Mouse (Mus musculus): ENCODE measurements around the gene Ric1. TPM values are rescaled to one million over a fixed set of nuclear protein-coding genes. Genes with fewer than 3 reads are reported as not detected.

Ric1 gene
- total RNA-seq (2014; rRNA removed) (29.1 and 39.5 TPM in 2 replicates), polyA plus RNA-seq (2015; fragmentation: Nextera tagmentation; extraction: Ambion mirVana) (11.4 and 12.0 TPM in 2 replicates)

DNA sequence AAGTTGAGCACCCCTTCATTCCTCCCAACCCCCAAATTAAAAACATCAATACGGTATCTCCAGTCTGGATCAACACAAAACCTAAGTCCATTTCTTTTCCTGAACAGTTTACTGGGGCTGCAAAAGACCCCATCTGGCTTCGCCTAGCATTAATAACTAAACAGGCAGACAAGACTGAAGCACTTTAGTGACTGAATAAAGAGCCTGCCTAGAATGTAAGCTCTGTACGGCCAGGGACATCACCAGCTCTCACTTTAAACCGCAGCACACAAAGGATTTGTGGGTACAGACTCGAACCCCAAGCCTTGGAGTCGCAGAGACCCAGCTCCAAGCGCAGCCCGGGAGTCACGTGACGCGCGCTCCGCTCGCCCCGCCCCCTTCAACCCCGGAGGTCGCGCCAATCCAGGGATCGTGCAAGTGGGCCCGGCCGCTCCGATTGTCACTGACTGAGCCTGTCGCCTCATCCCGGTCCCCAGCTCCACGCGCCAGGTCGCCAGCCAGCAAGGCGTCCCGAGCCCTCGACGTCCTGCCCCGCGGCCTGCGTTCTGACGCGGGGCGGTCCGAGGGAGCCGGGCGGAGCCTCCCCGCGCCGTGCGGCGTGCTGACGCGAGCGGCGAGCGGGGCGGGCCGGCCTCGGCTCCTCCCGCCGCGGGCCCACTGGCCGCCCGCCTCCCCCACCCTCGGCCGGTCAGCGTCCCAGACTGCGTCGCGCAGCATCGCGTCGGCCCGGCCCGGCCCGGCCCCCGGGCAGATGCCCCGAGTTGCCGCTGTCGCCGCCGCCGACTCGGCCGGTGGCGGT lies at the start of gene Ric1:
Gene Ric1 (plus strand): TSS at position 646 of the 799 bp plus-strand sequence.
- WGBS: 2% methylated on average over 69 of the region's 80 CpGs
- Histone ChIP-seq H3K4me2 (ENCODE audit: low read depth, low read length) (peak within 1 kb of the TSS; percentile 92), H3K4me3 (ENCODE audit: low read length) (peak within 1 kb of the TSS; percentile 89), H3K9ac (replicated peaks; ENCODE audit: low read length) (peak within 1 kb of the TSS; percentile 84), H3K36me3 (ENCODE audit: insufficient read depth, low read length) (no peaks in the 10 kb centered on the region), H3K27me3 (ENCODE audit: insufficient read depth, low read length) (no peaks in the 10 kb centered on the region), H3K9me3 (ENCODE audit: low read length) (no peaks in the 10 kb centered on the region), H3K4me1 (ENCODE audit: insufficient read depth, low read length) (peaks cover 6% of the 10 kb centered on the region), H3K27ac (peak within 1 kb of the TSS; percentile 92)
- DNase-seq (ENCODE audit: low spot score) (peak; percentile 95), ATAC-seq (peak; percentile 98)
- TF ChIP-seq CTCF (IDR thresholded peaks at IDR 0.05; ENCODE audit: low read depth): no peak

DNA sequence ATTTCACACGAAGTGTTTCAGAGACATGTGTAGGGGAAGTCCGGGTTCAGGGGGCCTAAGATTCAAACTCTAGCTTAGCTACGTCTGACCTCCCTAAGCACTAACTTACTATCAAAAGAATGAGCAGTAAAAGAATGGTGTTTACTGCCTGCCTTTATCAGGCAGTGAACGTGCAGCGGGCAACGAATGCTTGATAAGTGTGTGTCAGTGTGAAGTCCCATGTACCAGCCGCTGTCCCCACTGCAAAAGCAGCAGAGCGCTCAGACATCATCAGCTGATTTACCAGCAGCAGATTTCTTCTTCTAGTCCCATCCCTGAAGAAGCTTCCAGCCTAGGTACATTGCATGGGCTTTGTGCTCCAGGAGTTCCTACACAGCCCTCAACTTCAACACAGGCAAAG lies 49.7 kb upstream of the Ric1 start:
- no peak for TF ChIP-seq CTCF (IDR thresholded peaks at IDR 0.05; ENCODE audit: low read depth)
- 87% methylated on average over 8 of the region's 8 CpGs for WGBS
- no peak for ATAC-seq
- Histone ChIP-seq H3K27me3 (ENCODE audit: insufficient read depth, low read length) (no peaks in the 10 kb centered on the region), H3K27ac (no peak overlapping the region), H3K9me3 (ENCODE audit: low read length) (no peaks in the 10 kb centered on the region), H3K4me1 (ENCODE audit: insufficient read depth, low read length) (no peaks in the 10 kb centered on the region), H3K9ac (replicated peaks; ENCODE audit: low read length) (no peak overlapping the region), H3K4me2 (ENCODE audit: low read depth, low read length) (no peak overlapping the region), H3K4me3 (ENCODE audit: low read length) (no peak overlapping the region), H3K36me3 (ENCODE audit: insufficient read depth, low read length) (no peaks in the 10 kb centered on the region)
- no peak for DNase-seq (ENCODE audit: low spot score)

DNA sequence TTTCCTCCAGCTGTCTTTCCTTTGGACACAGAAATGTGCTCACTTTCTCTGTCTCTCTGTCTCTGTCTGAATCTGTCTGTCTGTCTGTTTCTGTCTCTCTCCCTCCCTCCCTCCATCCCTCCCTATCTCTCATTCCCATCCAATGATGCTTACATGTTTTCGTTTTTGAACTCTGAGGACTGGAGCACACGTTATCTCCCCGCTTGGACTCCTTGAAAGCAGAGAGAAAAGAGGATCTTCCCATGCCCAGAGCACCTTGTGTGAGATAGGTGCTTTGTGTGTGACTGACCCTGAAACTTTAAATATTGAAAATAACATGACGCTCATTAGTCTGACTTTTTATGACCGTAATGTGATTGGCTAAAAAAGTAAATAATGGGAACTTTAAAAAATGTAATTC lies 49.1 kb upstream of the Ric1 start:
- H3K4me1 ChIP-seq (ENCODE audit: insufficient read depth, low read length): no peaks in the 10 kb centered on the region
- no peaks in the 10 kb centered on the region for H3K36me3 ChIP-seq (ENCODE audit: insufficient read depth, low read length)
- H3K4me3 ChIP-seq (ENCODE audit: low read length): no peak overlapping the region
- no peak for ATAC-seq
- 87% methylated on average over 5 of the region's 5 CpGs for WGBS
- no peak overlapping the region for H3K27ac ChIP-seq
- no peak for DNase-seq (ENCODE audit: low spot score)
- H3K4me2 ChIP-seq (ENCODE audit: low read depth, low read length): no peak overlapping the region
- no peak overlapping the region for H3K9ac ChIP-seq (replicated peaks; ENCODE audit: low read length)
- TF ChIP-seq CTCF (IDR thresholded peaks at IDR 0.05; ENCODE audit: low read depth): no peak
- no peaks in the 10 kb centered on the region for H3K9me3 ChIP-seq (ENCODE audit: low read length)
- no peaks in the 10 kb centered on the region for H3K27me3 ChIP-seq (ENCODE audit: insufficient read depth, low read length)

DNA sequence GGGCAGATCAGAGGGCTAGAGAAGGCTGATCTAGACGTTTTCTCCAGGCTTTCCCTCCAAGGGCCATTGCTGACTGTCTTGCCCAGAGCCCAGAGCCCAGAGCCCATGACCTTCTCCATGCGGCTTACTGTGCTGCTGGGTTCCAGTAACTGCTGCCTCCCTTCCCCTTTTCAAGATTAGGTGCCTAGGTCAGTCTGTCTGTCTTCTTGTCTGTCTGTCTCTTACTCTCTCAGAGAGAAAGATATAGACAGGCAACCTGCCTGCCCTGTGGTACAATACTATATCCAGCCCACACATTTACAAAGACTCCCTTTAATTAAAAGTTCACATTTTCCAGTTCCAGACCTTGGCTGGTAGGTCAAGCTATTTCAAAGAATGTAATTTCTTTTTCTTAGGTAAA lies 47.3 kb upstream of the Ric1 start:
- no peak for TF ChIP-seq CTCF (IDR thresholded peaks at IDR 0.05; ENCODE audit: low read depth)
- H3K36me3 ChIP-seq (ENCODE audit: insufficient read depth, low read length): no peaks in the 10 kb centered on the region
- WGBS: 63% methylated on average over 2 of the region's 2 CpGs
- H3K9ac ChIP-seq (replicated peaks; ENCODE audit: low read length): no peak overlapping the region
- H3K27me3 ChIP-seq (ENCODE audit: insufficient read depth, low read length): no peaks in the 10 kb centered on the region
- DNase-seq (ENCODE audit: low spot score) (no peak), ATAC-seq (no peak)
- H3K4me3 ChIP-seq (ENCODE audit: low read length): no peak overlapping the region
- no peak overlapping the region for H3K4me2 ChIP-seq (ENCODE audit: low read depth, low read length)
- H3K9me3 ChIP-seq (ENCODE audit: low read length): no peaks in the 10 kb centered on the region
- H3K4me1 ChIP-seq (ENCODE audit: insufficient read depth, low read length): no peaks in the 10 kb centered on the region
- H3K27ac ChIP-seq: no peak overlapping the region

DNA sequence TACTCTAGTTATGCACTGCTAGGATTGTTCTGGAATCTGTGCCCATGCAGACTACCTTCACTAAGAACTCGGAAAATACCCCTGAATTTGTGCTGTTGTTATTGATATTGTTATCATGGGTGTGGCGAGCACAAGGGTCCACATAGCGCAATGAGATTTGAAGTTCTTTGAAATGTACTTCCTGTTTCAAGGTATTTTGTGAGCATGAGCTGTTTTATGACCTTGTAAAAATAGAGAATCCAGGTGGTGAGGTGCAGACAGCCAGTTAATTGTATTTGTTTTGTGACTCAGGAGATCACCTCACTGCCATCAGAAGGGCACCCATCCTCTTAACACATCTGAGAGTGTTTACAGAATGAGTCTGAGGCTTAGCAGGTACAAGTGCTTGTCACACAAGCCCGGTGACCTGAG lies 46.9 kb upstream of the Ric1 start:
- Histone ChIP-seq H3K9ac (replicated peaks; ENCODE audit: low read length) (no peak overlapping the region), H3K4me2 (ENCODE audit: low read depth, low read length) (no peak overlapping the region), H3K4me1 (ENCODE audit: insufficient read depth, low read length) (no peaks in the 10 kb centered on the region), H3K4me3 (ENCODE audit: low read length) (no peak overlapping the region), H3K9me3 (ENCODE audit: low read length) (no peaks in the 10 kb centered on the region), H3K27ac (no peak overlapping the region), H3K36me3 (ENCODE audit: insufficient read depth, low read length) (no peaks in the 10 kb centered on the region), H3K27me3 (ENCODE audit: insufficient read depth, low read length) (no peaks in the 10 kb centered on the region)
- TF ChIP-seq CTCF (IDR thresholded peaks at IDR 0.05; ENCODE audit: low read depth): no peak
- 87% methylated on average over 4 of the region's 4 CpGs for WGBS
- DNase-seq (ENCODE audit: low spot score) (no peak), ATAC-seq (no peak)

DNA sequence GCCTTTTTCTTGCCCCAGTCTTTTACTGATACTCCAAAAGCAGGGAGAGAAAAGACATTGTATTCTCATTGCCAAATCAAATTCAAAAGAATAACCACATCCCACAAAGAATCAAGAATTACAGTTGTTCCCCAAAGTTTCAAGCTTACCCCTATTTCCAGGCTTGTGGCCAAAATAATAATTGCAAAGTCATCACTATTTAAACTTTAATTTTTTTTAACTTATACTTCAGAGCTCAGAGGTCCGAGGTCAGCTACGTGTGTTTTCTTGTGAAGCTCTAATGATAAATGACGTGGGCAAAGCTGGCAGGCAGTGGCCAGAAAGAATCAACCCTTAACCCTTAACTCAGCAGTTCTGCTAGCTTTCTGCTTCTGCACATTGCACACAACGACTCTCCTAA lies 43.5 kb upstream of the Ric1 start:
- no peak overlapping the region for H3K9ac ChIP-seq (replicated peaks; ENCODE audit: low read length)
- H3K27ac ChIP-seq: no peak overlapping the region
- no peaks in the 10 kb centered on the region for H3K27me3 ChIP-seq (ENCODE audit: insufficient read depth, low read length)
- no peaks in the 10 kb centered on the region for H3K36me3 ChIP-seq (ENCODE audit: insufficient read depth, low read length)
- no peak overlapping the region for H3K4me3 ChIP-seq (ENCODE audit: low read length)
- no peak overlapping the region for H3K4me2 ChIP-seq (ENCODE audit: low read depth, low read length)
- H3K4me1 ChIP-seq (ENCODE audit: insufficient read depth, low read length): no peaks in the 10 kb centered on the region
- TF ChIP-seq CTCF (IDR thresholded peaks at IDR 0.05; ENCODE audit: low read depth): no peak
- H3K9me3 ChIP-seq (ENCODE audit: low read length): no peaks in the 10 kb centered on the region
- ATAC-seq: no peak
- no peak for DNase-seq (ENCODE audit: low spot score)
- 29% methylated on average over 4 of the region's 4 CpGs for whole genome bisulfite sequencing

DNA sequence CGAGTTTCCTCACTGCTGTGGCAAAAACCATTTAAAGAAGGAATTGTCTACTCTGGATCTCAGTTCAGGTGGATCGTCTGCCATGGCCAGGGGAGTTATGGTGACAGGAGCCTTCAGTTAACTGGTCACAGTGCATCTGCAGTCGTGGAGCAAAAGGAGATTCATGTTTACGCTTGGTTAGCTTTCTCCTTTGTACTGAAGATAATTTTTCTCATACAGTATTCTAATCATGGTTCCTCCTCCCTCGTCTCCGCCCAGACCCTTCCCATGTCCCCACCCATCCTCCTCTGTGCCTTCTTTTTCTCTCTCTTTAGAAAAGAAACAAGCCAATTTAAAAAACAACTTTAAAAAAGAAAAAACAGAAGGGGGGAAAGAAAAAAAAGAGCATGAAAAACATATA lies 40.5 kb upstream of the Ric1 start:
- Histone ChIP-seq H3K4me2 (ENCODE audit: low read depth, low read length) (no peak overlapping the region), H3K4me1 (ENCODE audit: insufficient read depth, low read length) (no peaks in the 10 kb centered on the region), H3K27ac (no peak overlapping the region), H3K4me3 (ENCODE audit: low read length) (no peak overlapping the region), H3K36me3 (ENCODE audit: insufficient read depth, low read length) (no peaks in the 10 kb centered on the region), H3K27me3 (ENCODE audit: insufficient read depth, low read length) (no peaks in the 10 kb centered on the region), H3K9me3 (ENCODE audit: low read length) (no peaks in the 10 kb centered on the region), H3K9ac (replicated peaks; ENCODE audit: low read length) (no peak overlapping the region)
- TF ChIP-seq CTCF (IDR thresholded peaks at IDR 0.05; ENCODE audit: low read depth): no peak
- ATAC-seq (no peak), DNase-seq (ENCODE audit: low spot score) (no peak)
- 48% methylated on average over 6 of the region's 6 CpGs for WGBS

Data from hindbrain, postnatal 0 days (tissue).